Mouse (Mus musculus): ENCODE data around the gene Ubiad1. TPM values are rescaled to one million over a fixed set of nuclear protein-coding genes. Genes with fewer than 3 reads are reported as not detected.

Gene Ubiad1
- total RNA-seq (2021): 10 to 100 TPM; 22.7 TPM

- peak; percentile 87 to 93 for DNase-seq
- intact Hi-C loops (cut with DNase I): no loop called here
Measured at GRCm38 (mm10) chr4:148444250-148444967, at the start of gene Ubiad1. Gene Ubiad1, minus strand, starts transcription at chr4:148444771.

- DNase-seq: no peak
- intact Hi-C loops (cut with DNase I): no loop called here
Measured at GRCm38 (mm10) chr4:148491448-148491847, 46.9 kb upstream of the Ubiad1 start.

- intact Hi-C loops (cut with DNase I): no loop called here
- DNase-seq: peak; percentile 29 to 31
Measured at GRCm38 (mm10) chr4:148490502-148490901, 45.9 kb upstream of the Ubiad1 start.

GRCm38 (mm10) chr4:148487841-148488240 is 43.3 kb upstream of the Ubiad1 start:
- DNase-seq: no peak
- intact Hi-C loops (cut with DNase I): no loop called here

GRCm38 (mm10) chr4:148484511-148484910 is 39.9 kb upstream of the Ubiad1 start:
- intact Hi-C loops (cut with DNase I): no loop called here
- no peak for DNase-seq

- DNase-seq: no peak
- intact Hi-C loops (cut with DNase I): no loop called here
Measured at GRCm38 (mm10) chr4:148481557-148482168, 37.1 kb upstream of the Ubiad1 start.

- DNase-seq: no peak
- intact Hi-C loops (cut with DNase I): no loop called here
Measured at GRCm38 (mm10) chr4:148480245-148480644, 35.7 kb upstream of the Ubiad1 start.

GRCm38 (mm10) chr4:148473496-148473895 is 28.9 kb upstream of the Ubiad1 start:
- intact Hi-C loops (cut with DNase I): no loop called here
- no peak for DNase-seq

- DNase-seq: no peak
- intact Hi-C loops (cut with DNase I): no loop called here
Measured at GRCm38 (mm10) chr4:148472436-148473174, 28.0 kb upstream of the Ubiad1 start.

- DNase-seq: no peak
- intact Hi-C loops (cut with DNase I): no loop called here
Measured at GRCm38 (mm10) chr4:148471363-148471806, 26.8 kb upstream of the Ubiad1 start.

- intact Hi-C loops (cut with DNase I): no loop called here
- DNase-seq: peak in 1 of 2 experiments; percentile 16
Measured at GRCm38 (mm10) chr4:148469487-148470252, 25.1 kb upstream of the Ubiad1 start.

- DNase-seq: no peak
- intact Hi-C loops (cut with DNase I): no loop called here
Measured at GRCm38 (mm10) chr4:148468396-148468795, 23.8 kb upstream of the Ubiad1 start.

GRCm38 (mm10) chr4:148466511-148467079 is 22.0 kb upstream of the Ubiad1 start:
- intact Hi-C loops (cut with DNase I): no loop called here
- DNase-seq: no peak

- intact Hi-C loops (cut with DNase I): no loop called here
- no peak for DNase-seq
Measured at GRCm38 (mm10) chr4:148464869-148465268, 20.3 kb upstream of the Ubiad1 start.

GRCm38 (mm10) chr4:148464301-148464700 is 19.7 kb upstream of the Ubiad1 start:
- DNase-seq: no peak
- intact Hi-C loops (cut with DNase I): no loop called here

GRCm38 (mm10) chr4:148463208-148463960 is 18.8 kb upstream of the Ubiad1 start:
- DNase-seq: peak; percentile 47 to 65
- intact Hi-C loops (cut with DNase I): no loop called here

GRCm38 (mm10) chr4:148462717-148463116 is 18.1 kb upstream of the Ubiad1 start:
- DNase-seq: no peak
- intact Hi-C loops (cut with DNase I): no loop called here

- intact Hi-C loops (cut with DNase I): no loop called here
- DNase-seq: no peak
Measured at GRCm38 (mm10) chr4:148461772-148462171, 17.2 kb upstream of the Ubiad1 start.

- intact Hi-C loops (cut with DNase I): no loop called here
- DNase-seq: no peak
Measured at GRCm38 (mm10) chr4:148460656-148461284, 16.2 kb upstream of the Ubiad1 start.

Measured in heart, postnatal 10 days (tissue).